Mouse (Mus musculus): ENCODE data around the gene Ttll11.

GRCm38 (mm10) chr2:35833546-35833945 is 146.2 kb downstream of the Ttll11 start:
- no peak for TF ChIP-seq CTCF (IDR thresholded peaks at IDR 0.05; ENCODE audit: control insufficient read depth, insufficient read depth, insufficient replicate concordance, low read depth, low read length)
- no peak for TF ChIP-seq POLR2A (IDR thresholded peaks at IDR 0.05; ENCODE audit: control insufficient read depth, low read depth, low read length)

Measured in testis, adult 2 months (tissue).